Mouse (Mus musculus) embryonic facial prominence, embryonic 14.5 days (tissue): ENCODE measurements around the gene Isg20. TPM values are rescaled to one million over a fixed set of nuclear protein-coding genes. Genes with fewer than 3 reads are reported as not detected.
A peak's percentile ranks its signal among the peaks of the same experiment; 100 is the strongest.

ENCODE experiments used
- ATAC-seq: fragments of 200-750 bp; cut with Nextera tagmentation; 2 replicates; pipeline ENCODE4 v1.8.0; 2017; ENCODE audit warnings: low read depth, moderate number of reproducible peaks, moderate TSS enrichment
- DNase-seq: peaks from one replicate; pipeline ENCODE4 v3.0.0-alpha.2; 2015; ENCODE audit warnings: low spot score
- H3K27ac ChIP-seq: fragments of 300-500 bp; sonication (generic); replicated peaks from 2 replicates; pipeline ENCODE4 v1.5.1; 2014; ENCODE audit warnings: low read depth, mild to moderate bottlenecking, low read length, moderate library complexity
- H3K27me3 ChIP-seq: fragments of 300-500 bp; sonication (generic); replicated peaks from 2 replicates; pipeline ENCODE4 v1.6.1; 2014; ENCODE audit warnings: low read length; ENCODE audit not compliant: control insufficient read depth, insufficient read depth
- H3K36me3 ChIP-seq: fragments of 300-500 bp; sonication (generic); 2 replicates; pipeline ENCODE4 v1.6.1; 2014; ENCODE audit warnings: low read length, mixed read lengths; ENCODE audit not compliant: control insufficient read depth, insufficient read depth
- H3K4me1 ChIP-seq: fragments of 300-500 bp; sonication (generic); 2 replicates; pipeline ENCODE4 v1.6.1; 2014; ENCODE audit warnings: antibody characterized with exemption, low read length; ENCODE audit not compliant: control insufficient read depth, insufficient read depth
- H3K4me2 ChIP-seq: fragments of 300-500 bp; sonication (generic); 2 replicates; pipeline ENCODE4 v1.6.1; 2014; ENCODE audit warnings: low read depth, mild to moderate bottlenecking, low read length, moderate library complexity, mixed read lengths
- H3K4me3 ChIP-seq: fragments of 300-500 bp; sonication (generic); 2 replicates; pipeline ENCODE4 v1.5.1; 2014; ENCODE audit warnings: low read depth, mild to moderate bottlenecking, low read length
- H3K9ac ChIP-seq: fragments of 300-500 bp; sonication (generic); 2 replicates; pipeline ENCODE4 v1.6.1; 2014; ENCODE audit warnings: low read depth, mild to moderate bottlenecking, low read length, moderate library complexity, mixed read lengths
- H3K9me3 ChIP-seq: fragments of 300-500 bp; sonication (generic); 2 replicates; pipeline ENCODE4 v1.6.1; 2016; ENCODE audit warnings: low read length; ENCODE audit not compliant: control insufficient read depth
- WGBS: fragments of 180-500 bp; shearing (Covaris S2); extraction: QIAGEN DNeasy Blood & Tissue Kit; methylation state at CpG from one replicate; pipeline ENCODE4 v1.1.7; 2014; 5-methylcytosine and 5-hydroxymethylcytosine counted together
- polyA plus RNA-seq: library from polyadenylated mRNA; unstranded; fragments of >200 nt; fragmentation: Nextera tagmentation; extraction: Ambion mirVana; gene quantifications from 2 replicates; pipeline ENCODE4 v1.2.1, GENCODE M21; 2014

Isg20 gene
- polyA plus RNA-seq, result 3.4 and 5.1 TPM in 2 replicates

DNA sequence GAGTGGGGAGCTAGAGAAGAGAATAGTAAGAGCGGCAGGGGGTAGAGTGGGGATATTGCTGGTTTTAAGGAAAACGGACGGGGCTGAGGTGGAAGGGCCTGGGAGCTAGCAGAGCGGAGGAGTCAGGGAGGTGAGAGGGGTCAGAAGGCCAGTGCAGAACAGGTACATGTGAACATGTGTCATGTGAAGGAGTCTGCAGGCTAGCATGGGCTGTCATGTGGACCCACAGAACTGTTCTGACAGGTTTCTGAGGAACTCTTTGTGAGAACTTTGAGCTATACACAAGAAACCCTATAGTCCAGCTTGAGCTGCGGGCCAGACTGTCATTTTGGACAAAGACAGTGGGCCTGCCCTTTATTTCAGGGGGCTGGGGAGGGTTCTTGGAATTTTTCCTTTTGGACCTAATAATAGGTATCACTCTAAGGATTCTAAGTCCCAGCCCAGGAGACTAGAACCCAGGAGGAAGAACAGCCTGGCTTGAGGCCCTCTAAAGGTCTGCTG, at the start of gene Isg20:
Gene Isg20 (plus strand): TSS at position 451 of the 501 bp plus-strand sequence.
- Histone ChIP-seq H3K9ac (peak within 1 kb of the TSS; percentile 46), H3K36me3 (peaks cover 15% of the 10 kb centered on the region; the same call in 1 of the 2 replicates), H3K4me3 (peak within 1 kb of the TSS; percentile 9; the same call in 1 of the 2 replicates), H3K9me3 (no peaks in the 10 kb centered on the region), H3K4me1 (peaks cover 13% of the 10 kb centered on the region; the same call in 1 of the 2 replicates), H3K27ac (no peak within 1 kb of the TSS), H3K4me2 (peak within 1 kb of the TSS; percentile 49), H3K27me3 (no peaks in the 10 kb centered on the region)
- DNase-seq (no peak), ATAC-seq (no peak)
- WGBS, result 58% methylated on average over 5 of the region's 5 CpGs

- no peak overlapping the region for H3K9ac ChIP-seq
- no peaks in the 10 kb centered on the region for H3K27me3 ChIP-seq
- H3K9me3 ChIP-seq, result no peaks in the 10 kb centered on the region
- no peak overlapping the region for H3K4me2 ChIP-seq
- DNase-seq (no peak), ATAC-seq (no peak)
- no peaks in the 10 kb centered on the region for H3K36me3 ChIP-seq
- H3K27ac ChIP-seq, result no peak overlapping the region
- no peak overlapping the region for H3K4me3 ChIP-seq
- H3K4me1 ChIP-seq, result no peaks in the 10 kb centered on the region
- 68% methylated on average over 7 of the region's 7 CpGs for WGBS
Measured at GRCm38 (mm10) chr7:78863796-78864445, 49.3 kb upstream of the Isg20 start.

DNA sequence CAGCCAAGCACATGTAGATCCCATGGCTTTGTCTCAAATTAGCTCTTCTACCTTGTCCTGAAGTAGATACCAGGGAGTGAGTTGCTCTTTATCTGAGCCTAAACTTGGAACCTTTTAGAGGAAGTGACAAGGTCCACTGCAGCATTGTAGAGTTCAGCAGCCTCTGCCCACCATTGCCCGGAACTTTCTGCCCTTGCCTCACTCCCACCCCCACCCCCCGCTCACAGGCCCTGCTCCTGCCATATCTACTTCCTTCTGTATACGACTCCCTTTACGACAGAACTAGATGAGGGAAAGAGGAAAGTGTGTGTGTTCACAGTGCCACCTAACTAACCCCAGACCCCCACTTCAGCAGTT, 48.8 kb upstream of the Isg20 start:
- H3K9me3 ChIP-seq, result no peaks in the 10 kb centered on the region
- no peak overlapping the region for H3K9ac ChIP-seq
- H3K27me3 ChIP-seq, result no peaks in the 10 kb centered on the region
- ATAC-seq, result no peak
- H3K36me3 ChIP-seq, result no peaks in the 10 kb centered on the region
- no peak for DNase-seq
- no peak overlapping the region for H3K27ac ChIP-seq
- H3K4me2 ChIP-seq, result no peak overlapping the region
- H3K4me1 ChIP-seq, result no peaks in the 10 kb centered on the region
- 69% methylated on average over 4 of the region's 4 CpGs for WGBS
- no peak overlapping the region for H3K4me3 ChIP-seq

DNA sequence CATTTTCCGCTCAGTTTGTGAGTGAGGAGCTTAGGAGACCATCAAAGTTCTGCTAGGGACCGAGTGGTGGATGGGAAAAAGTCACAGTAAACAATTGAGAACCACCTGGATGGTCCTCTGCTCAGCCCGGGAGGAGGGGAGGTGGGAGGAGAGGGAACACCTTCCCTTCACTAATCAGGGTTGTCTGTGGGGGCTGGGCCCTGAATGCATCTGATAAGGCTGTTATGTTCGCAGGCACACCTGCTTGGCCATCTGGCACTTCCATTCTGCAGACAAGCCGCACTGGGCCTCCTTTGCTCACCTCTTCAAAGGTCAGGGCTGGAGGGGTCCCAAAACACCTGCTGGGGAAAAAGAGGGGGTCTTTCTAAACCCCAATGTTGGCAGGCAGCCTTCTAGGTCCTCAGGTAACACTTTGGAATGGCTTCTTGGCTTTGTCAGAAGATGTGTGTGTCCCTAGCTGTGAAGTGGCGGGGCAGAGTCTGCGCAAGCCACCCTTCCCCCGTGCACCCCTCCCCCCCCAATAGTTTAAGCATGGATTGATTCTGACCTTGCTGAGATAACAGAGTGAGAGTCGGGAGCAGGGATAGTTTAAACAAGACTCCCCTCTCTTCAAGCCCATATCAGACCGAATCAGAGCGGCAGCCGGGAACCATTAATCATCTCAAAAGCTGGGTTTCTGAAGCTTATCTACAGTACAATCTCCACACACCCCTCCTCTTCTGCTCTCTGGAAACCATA, 47.8 kb upstream of the Isg20 start:
- no peak overlapping the region for H3K4me2 ChIP-seq
- H3K27me3 ChIP-seq, result no peaks in the 10 kb centered on the region
- ATAC-seq (peak; percentile 44; the same call in 1 of the 2 replicates), DNase-seq (peak; percentile 24)
- H3K27ac ChIP-seq, result no peak overlapping the region
- WGBS, result 46% methylated on average over 12 of the region's 12 CpGs
- H3K4me3 ChIP-seq, result no peak overlapping the region
- H3K4me1 ChIP-seq, result no peaks in the 10 kb centered on the region
- H3K9ac ChIP-seq, result no peak overlapping the region
- no peaks in the 10 kb centered on the region for H3K9me3 ChIP-seq
- H3K36me3 ChIP-seq, result no peaks in the 10 kb centered on the region

- H3K36me3 ChIP-seq, result no peaks in the 10 kb centered on the region
- H3K9ac ChIP-seq, result no peak overlapping the region
- no peaks in the 10 kb centered on the region for H3K9me3 ChIP-seq
- no peaks in the 10 kb centered on the region for H3K4me1 ChIP-seq
- H3K27ac ChIP-seq, result no peak overlapping the region
- no peak for DNase-seq
- WGBS, result 55% methylated on average over 5 of the region's 5 CpGs
- no peak overlapping the region for H3K4me3 ChIP-seq
- no peak for ATAC-seq
- no peak overlapping the region for H3K4me2 ChIP-seq
- H3K27me3 ChIP-seq, result no peaks in the 10 kb centered on the region
Measured at GRCm38 (mm10) chr7:78868731-78869130, 44.5 kb upstream of the Isg20 start.

- Histone ChIP-seq H3K36me3 (no peaks in the 10 kb centered on the region), H3K27me3 (no peaks in the 10 kb centered on the region), H3K9me3 (no peaks in the 10 kb centered on the region), H3K4me3 (no peak overlapping the region), H3K9ac (no peak overlapping the region), H3K4me2 (no peak overlapping the region), H3K27ac (no peak overlapping the region), H3K4me1 (no peaks in the 10 kb centered on the region)
- 80% methylated on average over 6 of the region's 6 CpGs for WGBS
- DNase-seq (no peak), ATAC-seq (no peak)
Measured at GRCm38 (mm10) chr7:78872366-78872765, 40.9 kb upstream of the Isg20 start.

DNA sequence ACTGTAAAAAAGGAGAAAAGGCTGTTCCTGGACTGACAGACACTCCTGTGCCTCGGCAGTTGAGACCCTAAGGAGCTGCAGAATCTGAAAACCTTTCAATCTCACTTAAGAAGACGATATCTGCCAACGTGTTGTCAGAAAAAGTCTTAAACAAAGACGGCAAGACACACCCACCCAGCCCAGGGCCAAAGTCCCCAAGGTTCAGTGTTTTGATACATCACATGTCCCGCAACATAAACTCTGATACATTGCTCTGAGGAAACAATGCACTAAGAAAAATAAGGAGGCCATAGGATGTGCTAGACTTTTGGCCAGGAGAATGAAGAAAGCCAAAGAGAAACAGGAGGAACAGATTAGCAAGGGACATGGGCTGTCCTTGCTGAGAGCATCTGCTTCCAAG, 40.4 kb upstream of the Isg20 start:
- H3K9me3 ChIP-seq, result no peaks in the 10 kb centered on the region

DNA sequence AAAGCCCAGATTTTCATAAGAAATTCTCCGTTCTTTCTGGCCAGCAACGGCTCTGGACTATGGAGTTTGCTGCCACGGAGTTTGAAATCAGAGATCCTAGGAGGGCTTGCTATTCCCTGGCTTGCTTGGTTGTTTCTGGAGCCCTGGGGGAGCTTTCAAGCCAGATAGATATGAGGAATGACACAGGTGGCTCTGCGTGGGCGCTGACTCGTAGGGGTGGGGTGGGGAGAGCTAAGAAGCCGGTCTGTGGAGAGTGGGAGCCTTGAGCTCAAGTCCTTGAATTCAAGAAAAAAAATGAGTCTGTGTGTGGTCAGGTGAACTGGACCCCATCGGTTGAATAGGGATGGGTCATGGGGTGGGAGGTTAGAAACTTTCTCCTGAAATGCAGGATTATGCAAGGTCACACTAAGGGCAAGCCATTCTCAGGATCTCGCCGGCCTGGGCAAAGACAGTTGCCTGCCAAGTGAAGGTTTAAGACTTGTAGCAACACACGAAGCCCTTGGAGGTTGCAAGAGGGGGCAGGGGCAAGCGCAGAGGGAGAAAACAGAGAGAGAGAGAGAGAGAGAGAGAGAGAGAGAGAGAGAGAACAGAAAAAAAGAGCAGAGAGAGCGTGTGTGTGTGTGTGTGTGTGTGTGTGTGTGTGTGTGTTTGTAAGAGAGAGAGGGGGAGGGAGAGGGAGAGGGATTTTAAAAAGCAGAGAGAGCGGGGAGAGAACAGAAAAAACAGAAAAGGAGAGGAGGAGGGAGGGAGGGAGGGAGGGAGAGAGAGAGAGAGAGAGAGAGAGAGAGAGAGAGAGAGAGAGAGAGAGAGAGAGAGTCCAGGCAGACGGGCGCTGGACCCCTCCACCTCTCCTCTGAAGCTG, 31.4 kb upstream of the Isg20 start:
- H3K36me3 ChIP-seq, result no peaks in the 10 kb centered on the region
- peaks cover 53% of the 10 kb centered on the region for H3K27me3 ChIP-seq
- 17% methylated on average over 13 of the region's 16 CpGs for WGBS
- peak overlapping the region; percentile 33 for H3K4me3 ChIP-seq
- H3K27ac ChIP-seq, result no peak overlapping the region
- H3K4me1 ChIP-seq, result peaks cover 7% of the 10 kb centered on the region; the same call in 1 of the 2 replicates
- H3K9me3 ChIP-seq, result no peaks in the 10 kb centered on the region
- peak overlapping the region; percentile 53 for H3K4me2 ChIP-seq
- DNase-seq (no peak), ATAC-seq (no peak)
- H3K9ac ChIP-seq, result no peak overlapping the region

More for the DNA sequence above, 40.4 kb upstream of the Isg20 start:
- no peak for DNase-seq
- no peak for ATAC-seq
- H3K4me1 ChIP-seq, result no peaks in the 10 kb centered on the region
- no peak overlapping the region for H3K27ac ChIP-seq
- no peaks in the 10 kb centered on the region for H3K27me3 ChIP-seq
- H3K4me3 ChIP-seq, result no peak overlapping the region
- H3K36me3 ChIP-seq, result no peaks in the 10 kb centered on the region
- H3K9ac ChIP-seq, result no peak overlapping the region
- H3K4me2 ChIP-seq, result no peak overlapping the region
- WGBS, result 71% methylated on average over 5 of the region's 5 CpGs
